Mouse (Mus musculus): ENCODE data around the gene Cyp26b1. TPM values are rescaled to one million over a fixed set of nuclear protein-coding genes. Genes with fewer than 3 reads are reported as not detected.
A peak's percentile ranks its signal among the peaks of the same experiment; 100 is the strongest.

The Cyp26b1 gene
- total RNA-seq, 2 experiments from 2014 or later = 1.8 to 3.6 TPM

DNA sequence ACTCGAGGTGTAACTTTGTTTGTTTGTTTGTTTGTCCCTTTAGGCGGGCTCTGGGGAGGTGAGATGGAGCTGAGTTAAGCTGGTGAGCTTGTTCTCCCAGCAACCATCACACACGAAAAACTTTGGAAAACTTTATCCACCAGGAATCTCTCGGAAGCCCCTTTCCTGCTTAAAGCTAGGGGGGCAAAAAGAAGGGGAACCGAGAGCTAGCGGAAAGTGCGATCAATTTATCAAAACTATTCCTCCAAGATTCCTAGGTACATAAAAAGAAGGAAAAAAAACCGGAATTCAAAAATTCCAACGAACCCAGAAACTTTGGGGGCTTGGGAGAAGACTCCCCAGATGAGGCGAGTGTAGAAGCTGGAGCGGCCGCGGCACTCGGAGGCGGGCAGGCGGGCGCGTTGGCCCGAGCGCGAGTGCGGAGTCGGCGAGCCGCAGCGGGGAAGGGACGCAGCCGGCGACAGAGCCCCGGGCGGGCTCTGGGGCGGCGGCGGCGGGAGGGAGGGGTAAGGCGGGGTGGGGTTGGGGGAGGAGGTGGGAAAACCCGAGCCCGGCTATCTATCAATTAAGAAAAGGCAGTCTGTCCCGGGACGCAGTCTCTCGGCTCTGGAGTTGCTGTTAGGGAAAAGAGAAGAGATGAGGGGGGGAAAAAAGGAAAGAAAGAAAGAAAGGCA is 5.3 kb downstream of the Cyp26b1 start:
- no peak for DNase-seq (ENCODE audit: low spot score in 2 of 2)

DNA sequence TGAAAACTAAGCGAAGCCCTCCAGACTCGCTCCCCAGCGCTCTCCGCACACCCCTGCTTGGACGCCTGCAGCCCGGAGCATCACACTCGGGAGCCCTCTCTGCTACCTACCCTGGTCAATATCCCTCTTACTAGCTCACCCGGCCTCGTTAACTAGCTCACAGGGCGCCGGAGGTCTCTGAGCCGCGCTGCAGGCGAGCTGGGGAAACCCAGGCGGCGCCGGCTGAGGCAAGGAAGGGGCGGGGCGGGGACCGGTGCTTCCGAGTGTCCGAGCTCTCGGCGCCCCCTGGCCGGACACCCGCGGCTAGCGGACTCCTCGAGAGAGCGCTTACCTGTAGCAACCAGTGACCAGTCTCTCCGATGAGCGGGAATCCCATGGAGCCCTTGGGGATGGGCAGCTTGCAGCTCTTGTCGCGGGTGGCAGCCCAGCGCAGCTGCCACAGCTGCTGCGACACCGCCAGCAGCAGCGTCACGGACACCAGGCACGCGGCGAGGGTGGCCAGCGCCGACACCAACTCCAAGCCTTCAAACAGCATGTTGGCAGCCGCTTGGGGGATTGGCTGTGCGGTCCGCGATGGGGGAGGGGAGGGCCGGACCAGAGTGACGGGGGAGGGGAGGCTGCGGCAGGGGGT is 6.1 kb downstream of the Cyp26b1 start:
- peak in 1 of 2 experiments; percentile 64 for DNase-seq (ENCODE audit: low spot score in 2 of 2)

DNA sequence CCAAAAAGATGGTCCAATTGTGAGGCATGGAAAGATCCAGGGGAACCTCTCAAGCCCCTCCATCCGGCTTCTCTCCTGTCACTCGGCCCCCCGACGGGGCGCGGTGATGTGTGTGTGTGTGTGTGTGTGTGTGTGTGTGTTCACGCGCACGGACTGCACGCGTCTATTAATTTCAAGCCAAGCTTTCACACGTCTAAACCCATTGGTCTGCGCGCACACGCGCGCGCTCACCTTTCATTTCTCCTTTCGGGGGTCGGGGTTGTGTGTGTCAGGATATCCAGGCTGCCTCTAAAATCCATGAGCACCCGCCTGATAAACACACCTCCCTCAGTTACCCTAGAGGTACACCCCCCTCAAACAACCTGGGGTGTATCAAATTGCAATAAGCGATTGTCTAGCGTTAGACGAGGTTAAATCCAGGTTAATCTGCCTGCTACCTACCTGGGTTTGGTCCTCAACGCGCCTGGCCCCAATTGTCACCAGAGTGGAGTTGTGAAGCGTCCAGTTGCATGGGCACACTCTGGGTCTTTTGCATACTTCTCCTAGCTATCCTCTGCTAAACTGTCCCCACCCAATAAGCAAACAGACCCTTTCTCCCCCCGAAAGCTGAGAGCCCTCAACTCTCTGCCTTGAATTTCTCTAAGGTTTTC is 7.0 kb downstream of the Cyp26b1 start:
- DNase-seq (ENCODE audit: low spot score in 2 of 2) = peak in 1 of 2 experiments; percentile 10

DNA sequence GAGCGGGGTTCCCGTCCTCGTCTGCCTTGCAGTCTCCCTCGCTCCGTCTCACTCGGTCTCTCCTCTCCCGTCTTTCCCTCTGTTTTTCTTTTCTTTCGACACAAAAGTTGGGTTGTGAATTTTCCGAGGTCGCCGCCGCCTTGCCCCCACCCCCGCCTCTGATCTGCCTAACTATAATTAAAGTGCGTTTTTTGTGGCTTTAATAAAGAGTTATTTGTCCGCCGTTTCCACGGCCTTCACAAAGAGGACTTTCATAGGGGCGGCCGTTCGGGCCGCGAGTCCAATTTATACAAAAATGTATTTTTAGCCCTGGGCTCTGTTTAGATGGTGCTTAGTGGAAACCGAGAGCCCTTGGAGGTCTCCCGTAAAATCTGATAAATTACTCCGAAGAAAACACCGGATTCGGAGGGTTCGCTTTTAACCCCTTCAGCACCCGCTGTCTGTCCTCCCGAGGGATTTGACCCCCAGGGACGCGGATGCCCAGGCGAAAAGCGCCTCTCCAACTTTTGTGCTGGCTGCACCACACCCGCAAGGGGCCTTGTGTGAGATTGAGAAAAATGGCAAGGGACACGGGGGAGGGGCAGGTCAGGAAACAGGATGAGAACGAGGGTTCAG is 7.9 kb downstream of the Cyp26b1 start:
- peak in 1 of 2 experiments; percentile 13 for DNase-seq (ENCODE audit: low spot score in 2 of 2)

GRCm38 (mm10) chr6:84584783-84585685 is 8.7 kb downstream of the Cyp26b1 start:
- peak; percentile 57 to 66 for DNase-seq (ENCODE audit: low spot score in 2 of 2)

DNA sequence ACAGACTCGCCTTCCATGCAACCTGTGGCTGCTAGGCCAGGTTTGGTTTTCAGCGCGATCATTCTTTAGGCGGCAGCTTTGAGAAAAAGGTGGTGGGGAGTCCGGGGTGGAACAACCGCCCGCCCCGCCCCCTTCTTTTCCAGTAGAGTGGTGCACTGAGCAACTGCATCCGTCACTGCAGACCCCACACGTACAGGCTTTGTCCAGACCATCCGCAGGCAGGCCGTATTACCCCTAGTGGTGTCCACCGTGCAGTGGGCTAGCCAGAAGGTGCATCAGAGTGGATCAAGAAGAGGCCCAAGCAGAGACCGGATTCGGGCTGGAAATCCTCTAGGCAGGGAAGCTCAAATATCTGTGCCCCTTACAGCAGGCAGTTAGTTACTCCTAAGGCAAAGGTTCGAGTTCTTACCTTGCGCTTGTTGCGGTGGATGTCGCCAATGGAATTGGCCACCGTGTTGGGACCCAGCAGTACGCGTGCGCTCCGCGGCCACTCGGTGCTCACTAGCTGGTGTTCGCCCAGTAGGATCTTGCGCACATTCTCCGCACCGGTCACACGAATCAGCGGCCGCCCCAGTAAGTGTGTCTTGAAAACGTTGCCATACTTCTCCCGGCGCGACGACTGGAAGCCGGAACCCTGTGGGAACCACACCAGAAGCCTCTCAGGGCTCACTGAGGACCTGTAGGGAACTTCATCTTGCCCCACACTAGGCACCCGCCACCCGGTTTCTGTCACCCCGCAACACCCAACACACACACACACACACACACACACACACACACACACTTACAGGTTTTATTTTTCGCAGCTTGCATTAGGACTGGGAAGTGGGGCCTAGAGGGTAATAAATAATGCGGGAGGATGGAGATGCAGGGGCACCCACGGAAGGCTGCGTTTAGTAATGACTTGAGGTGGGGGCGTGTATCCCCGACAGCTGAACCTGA is 9.6 kb downstream of the Cyp26b1 start:
- DNase-seq (ENCODE audit: low spot score in 2 of 2) = no peak

- peak; percentile 70 to 82 for DNase-seq (ENCODE audit: low spot score in 2 of 2)
Observed at GRCm38 (mm10) chr6:84583371-84583770, 10.3 kb downstream of the Cyp26b1 start.

DNA sequence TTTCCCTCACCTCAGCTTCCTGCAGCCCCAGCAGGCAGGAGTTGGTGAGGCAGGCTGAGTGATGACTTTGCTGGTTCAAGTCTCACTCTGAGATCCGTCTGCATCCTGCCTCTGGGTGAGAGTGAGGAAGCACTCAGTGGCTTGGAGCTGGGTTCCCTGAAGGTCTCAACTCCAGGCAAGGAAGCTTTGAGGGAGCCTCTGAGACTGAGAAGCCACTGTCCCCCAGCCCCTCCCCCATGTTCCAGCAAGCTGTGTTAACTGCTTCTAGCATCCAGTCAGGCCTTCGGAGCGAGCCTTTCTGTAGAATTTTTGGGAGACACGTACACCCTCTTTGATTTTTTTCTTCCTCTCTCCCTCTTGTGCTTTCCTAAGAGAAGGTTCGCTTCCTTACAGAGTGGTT is 10.9 kb downstream of the Cyp26b1 start:
- no peak for DNase-seq (ENCODE audit: low spot score in 2 of 2)

DNA sequence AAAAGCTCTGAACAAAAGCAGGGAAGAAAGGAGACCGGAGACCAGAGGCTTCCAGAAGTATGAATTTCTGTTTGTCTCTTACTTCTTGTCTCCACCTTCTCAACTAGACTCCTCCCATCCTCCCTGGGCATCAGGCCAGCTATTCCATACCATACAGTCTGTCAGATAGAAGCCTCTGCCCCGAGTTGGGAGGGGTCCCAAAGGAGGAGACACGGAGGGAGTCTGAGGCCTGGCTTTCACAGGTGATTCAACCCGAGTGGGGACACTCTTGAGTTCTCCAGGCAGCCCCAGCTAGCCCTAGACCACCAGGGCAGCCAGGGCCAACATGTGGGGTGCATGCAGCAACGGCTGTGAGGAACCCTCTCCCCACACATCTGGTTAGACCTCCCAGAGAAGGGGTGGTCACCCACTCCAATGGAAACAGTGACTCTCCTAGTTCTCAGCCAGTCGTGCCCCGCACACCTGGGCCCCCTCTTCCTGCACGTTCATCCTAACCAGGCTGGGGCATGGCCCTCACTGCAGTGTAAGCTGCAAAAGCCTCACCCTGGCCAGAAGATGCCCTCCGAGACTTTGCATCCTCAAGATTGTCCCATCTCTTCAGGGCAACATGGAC is 11.8 kb downstream of the Cyp26b1 start:
- no peak for DNase-seq (ENCODE audit: low spot score in 2 of 2)

GRCm38 (mm10) chr6:84580979-84581832 is 12.5 kb downstream of the Cyp26b1 start:
- DNase-seq (ENCODE audit: low spot score in 2 of 2) = no peak

DNA sequence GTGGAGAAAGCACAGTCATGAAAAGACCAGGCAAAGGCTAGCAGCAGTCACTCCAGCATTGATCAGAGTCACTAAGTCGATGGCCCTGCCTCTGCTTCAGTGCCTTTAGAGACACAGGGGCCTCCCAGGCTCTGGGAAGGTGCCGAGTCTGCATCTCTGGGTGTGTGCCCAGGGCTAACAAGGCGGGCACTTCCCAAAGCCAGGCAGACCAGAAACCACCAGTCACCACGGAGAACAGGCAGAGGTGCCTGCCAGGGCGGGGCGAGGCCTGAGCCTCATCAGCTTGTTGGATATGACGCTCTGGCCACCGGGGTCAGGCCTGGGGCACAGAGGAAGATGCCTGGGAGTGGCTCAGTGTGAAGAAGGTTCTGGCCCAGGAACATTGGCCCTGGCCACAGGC is 14.2 kb downstream of the Cyp26b1 start:
- no peak for DNase-seq (ENCODE audit: low spot score in 2 of 2)

- DNase-seq (ENCODE audit: low spot score in 2 of 2) = no peak
Observed at GRCm38 (mm10) chr6:84578928-84579327, 14.8 kb downstream of the Cyp26b1 start.

DNA sequence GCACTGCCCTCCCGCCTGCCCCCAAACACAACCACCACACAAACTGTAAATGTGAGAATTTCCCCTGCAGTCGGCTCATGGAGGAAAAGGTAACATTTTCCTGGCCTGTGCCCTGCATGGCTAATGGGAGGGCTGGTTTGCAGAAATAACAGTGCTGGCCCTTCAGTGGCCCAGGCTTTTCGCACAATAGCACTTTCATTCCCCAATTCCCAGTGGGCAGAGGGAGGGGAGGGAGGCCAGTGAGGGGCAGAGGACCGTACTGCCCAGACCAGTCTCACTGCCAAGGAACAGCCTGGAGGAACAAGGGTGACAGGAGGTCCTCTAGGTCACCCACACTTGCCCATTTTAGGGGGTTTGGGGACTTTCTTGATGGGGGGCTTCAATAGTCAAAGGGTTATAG is 15.8 kb downstream of the Cyp26b1 start:
- DNase-seq (ENCODE audit: low spot score in 2 of 2) = no peak

DNA sequence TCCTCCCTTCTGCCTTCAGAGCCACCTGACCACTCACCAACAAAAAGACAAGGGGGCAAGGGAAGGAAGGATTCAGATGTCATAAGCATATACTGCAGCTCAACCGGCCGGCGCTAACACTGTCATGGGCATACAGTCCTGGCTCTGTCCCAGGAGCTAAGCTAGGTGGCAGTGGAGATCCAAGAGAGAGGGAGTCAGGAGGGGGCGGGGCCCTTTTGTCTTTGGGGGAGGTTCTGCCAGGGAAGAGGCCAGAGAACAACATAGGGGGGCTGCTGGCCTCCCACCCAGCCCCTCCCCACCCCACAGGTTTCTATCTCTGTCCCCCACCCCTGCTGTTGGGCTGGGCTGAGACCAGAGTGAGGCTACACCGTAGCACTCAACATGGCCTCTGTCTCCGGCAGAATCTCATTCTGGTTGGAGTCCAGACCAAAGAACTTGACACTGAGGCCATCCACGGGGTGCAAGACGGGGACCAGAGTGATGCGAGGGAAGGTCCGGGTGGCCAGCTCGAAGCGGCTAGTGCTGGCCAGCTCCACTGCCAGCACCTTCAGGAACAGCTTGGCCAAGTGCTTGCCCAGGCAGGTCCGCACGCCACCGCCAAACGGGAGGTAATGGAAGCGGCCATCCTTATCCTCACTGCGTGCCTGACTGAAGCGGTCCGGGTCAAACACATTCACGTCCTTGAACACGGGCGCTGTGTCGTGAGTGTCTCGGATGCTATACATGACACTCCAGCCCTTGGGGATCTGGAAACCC is 19.6 kb downstream of the Cyp26b1 start:
- DNase-seq (ENCODE audit: low spot score in 2 of 2) = no peak

DNA sequence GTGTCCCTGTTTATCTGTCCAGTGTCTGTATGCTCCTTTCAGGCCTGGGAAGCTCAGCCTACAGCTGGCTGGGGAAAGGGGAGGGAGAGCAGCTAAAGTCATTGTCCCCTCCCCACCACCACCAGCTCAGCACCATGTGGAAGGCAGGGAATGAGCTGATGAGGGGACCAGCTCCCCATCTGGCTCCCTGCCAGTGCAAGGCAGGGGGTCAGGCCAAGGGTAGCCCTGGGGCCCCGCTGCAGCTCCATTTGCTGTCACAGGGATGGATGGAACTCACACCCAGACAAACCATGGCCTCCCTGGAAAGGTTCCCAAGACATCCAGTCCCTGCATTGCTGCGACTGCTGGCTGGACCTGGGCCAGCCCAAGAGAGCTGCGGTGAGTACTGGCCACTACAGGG is 23.7 kb downstream of the Cyp26b1 start:
- no peak for DNase-seq (ENCODE audit: low spot score in 2 of 2)

DNA sequence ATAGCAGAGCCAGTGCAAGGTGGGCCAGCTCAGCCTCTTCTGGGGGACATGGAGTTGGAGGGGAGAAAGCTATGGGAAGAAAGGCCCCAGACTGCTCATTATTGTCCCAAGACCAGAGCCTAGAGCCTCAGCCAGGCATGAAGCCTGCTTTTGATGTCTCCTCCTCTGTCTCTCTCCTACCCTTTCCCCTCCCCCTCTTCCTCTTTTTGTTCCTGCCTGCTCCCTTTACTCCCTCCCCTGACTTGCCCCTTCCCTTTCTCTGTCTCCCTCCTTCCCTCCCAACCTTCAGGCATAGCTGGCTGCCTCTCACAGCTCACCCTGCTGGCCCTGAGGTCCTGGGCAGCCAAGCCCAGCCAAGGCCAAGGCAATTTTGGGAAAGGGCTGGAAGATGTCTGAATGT is 24.1 kb downstream of the Cyp26b1 start:
- no peak for DNase-seq (ENCODE audit: low spot score in 2 of 2)

GRCm38 (mm10) chr6:84568880-84569279 is 24.8 kb downstream of the Cyp26b1 start:
- DNase-seq (ENCODE audit: low spot score in 2 of 2) = no peak

GRCm38 (mm10) chr6:84567696-84568095 is 26.0 kb downstream of the Cyp26b1 start:
- no peak for DNase-seq (ENCODE audit: low spot score in 2 of 2)

All from gastrocnemius, postnatal 4 days (tissue).